Mouse (Mus musculus) gastrocnemius, postnatal 25 days (tissue): ENCODE results near the gene Rab14. TPM values are rescaled to one million over a fixed set of nuclear protein-coding genes. Genes with fewer than 3 reads are reported as not detected.

Experiments used
- DNase-seq: peaks from one replicate; pipeline ENCODE4 v3.0.0; 2022
- total RNA-seq, 2 experiments: library from RNA; stranded (reverse); gene quantifications; 1 replicate in 1 of 2; 2 replicates in 1 of 2; pipeline ENCODE4 v1.2.3; 2021

Rab14 gene
- total RNA-seq, 2 experiments from 2014 or later = 79.3 to 81.6 TPM

DNA sequence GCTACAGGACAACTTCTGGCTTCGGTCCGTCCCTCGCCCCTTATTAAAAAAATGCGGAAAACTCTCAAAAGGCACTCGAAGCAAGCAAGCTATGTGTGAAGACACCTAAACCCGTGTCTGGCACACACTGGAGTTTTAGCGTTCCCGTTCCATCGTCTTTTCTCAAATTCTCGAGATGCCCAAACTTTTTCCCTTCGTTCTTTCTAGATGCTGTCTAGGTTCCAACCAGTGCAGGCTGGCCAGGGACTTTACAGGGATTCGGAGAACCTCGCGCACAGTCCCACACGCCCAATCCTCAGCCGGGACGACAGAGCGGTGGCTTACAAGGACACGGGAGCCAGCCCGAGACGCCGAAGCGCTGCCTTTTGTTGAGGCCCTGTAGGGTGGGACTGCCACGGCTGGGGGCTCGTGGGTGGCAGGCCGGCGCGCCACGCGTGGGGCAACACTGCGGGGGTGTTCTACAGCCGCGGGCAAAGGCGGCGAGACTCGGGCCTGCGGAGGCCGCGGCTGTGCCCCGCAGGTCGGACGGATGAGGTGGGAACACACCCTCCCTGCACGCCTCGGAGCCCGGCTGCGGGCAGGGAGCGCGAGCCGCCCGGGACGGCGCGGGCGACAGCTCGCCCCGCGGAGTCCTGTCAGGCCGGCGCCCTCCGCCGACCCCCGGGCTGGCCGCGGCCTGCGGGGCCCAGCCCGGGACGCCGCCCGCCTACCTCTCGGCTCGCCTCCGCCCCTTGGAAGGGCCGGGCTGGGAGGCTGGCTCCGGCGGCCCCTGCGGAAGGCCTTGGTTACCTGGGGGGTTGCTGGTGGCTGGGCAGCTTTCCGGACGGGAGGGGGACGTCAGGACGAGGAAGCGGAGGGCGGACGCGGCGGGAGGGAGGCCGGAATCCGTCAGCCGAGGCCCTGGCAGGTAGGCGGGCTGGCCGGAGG lies 686 bp downstream of the Rab14 start:
- peak; percentile 53 for DNase-seq

DNA sequence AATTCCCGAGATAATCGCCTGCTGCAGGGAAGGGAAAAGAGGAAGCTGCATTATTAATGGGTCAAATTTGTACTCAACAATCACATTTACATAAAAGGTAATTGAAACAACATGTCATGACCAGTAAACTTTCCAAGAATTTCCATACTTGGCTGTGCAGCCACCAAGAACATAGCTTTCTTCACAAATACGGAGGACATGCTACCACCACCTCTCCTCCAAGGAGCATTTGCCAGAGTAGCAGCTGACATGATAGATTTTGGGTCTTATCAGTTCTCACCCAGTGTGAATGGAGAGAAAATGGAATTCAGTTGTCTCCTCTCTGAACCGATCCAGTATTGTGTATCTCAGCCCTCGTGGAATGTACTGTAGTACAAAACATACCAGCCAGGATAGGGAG lies 1.4 kb downstream of the Rab14 start:
- DNase-seq = no peak

DNA sequence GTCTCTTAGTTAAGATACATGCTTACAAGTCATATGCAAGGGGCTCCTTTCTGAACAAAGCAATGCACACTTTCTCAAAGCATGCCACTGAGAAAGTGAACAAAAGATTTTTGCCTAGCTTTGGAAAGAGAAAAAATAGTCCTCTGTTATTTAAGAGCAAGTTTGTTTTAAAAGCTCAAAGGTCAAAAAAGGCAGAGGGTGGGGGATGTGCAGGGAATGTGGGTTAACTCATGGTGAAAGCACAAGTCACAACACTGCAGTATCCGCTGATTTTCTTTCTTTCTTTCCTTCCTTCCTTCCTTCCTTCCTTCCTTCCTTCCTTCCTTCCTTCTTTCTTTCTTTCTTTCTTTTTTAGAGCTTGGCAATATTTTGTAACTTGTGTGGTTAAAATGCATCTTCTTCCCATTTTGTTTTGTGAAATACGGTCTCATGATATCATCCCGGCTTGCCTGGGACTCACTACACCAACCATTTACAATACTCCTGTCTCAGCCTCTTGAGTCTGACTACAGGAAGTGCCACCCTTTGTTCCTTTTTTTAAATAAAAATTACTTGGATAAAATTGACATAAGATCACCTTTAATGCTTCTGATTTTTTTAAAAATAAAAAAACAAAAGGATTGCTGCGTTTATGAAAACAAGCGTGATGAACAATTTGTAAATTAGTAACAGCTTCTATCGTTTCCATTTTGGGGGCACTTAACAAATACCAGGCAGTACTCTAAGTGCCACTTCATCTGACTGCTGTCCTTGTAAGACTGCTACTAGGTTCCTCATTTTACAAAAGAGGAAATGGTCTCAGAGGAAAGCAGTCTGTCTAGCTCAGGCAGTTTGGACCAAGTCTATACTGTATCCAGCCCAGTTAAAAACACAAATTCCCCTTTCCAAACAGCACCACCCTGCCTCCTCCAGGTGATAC lies 5.0 kb downstream of the Rab14 start:
- no peak for DNase-seq

DNA sequence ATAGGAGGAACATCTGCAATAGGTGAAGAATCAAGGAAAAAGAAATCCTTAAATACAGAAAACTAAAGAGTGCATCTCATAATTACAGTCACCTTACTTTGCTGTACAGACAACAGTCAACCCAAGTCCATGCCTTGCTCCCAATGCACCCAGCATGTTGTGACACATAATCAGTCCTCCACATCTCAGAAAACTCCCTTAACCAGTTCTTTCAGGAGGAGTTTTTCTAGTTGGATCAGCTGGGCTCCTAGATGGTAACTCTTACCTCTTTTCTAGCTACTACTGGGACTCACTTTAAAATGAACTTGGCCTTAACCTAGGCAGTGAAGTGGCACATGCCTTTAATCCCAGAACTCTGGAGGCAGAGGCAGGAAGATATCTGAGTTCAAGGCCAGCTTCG lies 6.9 kb downstream of the Rab14 start:
- no peak for DNase-seq

DNA sequence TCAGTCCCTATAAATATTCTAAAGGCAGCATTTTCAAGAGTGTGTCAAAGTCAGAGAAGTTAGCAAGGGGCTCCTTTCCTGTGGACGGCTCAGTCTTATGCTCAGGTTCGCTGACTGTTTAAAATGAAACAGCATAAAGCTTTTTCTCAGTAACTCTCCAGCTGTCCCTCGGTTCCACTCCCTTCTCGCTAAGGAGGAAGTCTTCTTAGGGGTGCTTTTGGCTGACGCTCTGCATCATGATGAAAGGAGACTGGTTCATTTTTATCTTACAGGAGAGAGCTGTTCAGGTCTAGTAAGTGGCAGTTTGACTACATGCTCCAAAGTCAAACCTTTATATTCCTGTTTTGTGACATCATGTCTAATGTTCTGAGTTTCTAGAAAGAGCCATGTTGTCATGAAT lies 12.0 kb downstream of the Rab14 start:
- DNase-seq = no peak

DNA sequence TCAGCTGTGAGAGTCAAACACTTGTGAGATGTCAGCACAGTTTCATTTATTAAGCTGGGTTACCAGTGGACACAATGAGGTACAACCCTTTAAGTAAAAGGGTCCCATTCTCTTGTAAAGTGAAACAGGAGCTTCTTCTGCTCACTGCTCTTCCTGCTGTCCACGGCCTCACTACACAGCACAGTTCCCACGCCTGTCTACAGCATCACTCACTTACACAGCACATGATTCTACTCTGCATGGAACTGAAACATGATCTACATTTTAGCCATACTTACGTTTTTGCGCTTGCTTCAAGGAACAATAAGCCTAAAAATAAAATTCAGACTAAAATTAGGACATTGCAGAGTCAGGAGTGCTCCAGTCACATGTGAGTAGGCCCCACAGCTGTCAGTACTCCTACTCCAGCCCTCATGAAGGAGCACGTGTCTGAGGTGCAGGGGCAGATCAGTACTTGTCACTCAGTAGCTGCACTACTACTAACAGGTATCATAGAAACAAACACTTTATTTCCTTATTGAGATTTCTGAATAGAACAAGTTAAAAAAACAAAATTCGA lies 17.7 kb downstream of the Rab14 start:
- no peak for DNase-seq

DNA sequence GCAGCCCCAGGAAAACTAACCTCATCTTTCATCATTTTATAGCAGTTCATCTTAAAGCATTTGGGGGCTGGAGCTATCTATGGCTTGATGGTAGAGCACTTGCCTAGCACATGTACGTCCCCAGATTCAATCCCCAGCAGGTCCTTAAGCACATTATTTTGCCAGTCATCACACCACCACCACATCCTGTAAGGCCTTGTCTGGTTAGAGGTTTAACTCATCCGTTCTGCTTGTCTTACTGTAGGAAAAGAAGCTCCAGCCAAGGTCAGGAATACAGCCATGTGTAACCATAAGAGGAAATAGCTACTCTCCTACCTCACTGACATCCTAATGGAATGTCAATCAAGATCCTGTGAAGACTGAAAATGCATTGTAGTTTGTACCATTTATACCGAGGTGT lies 22.8 kb downstream of the Rab14 start:
- no peak for DNase-seq

DNA sequence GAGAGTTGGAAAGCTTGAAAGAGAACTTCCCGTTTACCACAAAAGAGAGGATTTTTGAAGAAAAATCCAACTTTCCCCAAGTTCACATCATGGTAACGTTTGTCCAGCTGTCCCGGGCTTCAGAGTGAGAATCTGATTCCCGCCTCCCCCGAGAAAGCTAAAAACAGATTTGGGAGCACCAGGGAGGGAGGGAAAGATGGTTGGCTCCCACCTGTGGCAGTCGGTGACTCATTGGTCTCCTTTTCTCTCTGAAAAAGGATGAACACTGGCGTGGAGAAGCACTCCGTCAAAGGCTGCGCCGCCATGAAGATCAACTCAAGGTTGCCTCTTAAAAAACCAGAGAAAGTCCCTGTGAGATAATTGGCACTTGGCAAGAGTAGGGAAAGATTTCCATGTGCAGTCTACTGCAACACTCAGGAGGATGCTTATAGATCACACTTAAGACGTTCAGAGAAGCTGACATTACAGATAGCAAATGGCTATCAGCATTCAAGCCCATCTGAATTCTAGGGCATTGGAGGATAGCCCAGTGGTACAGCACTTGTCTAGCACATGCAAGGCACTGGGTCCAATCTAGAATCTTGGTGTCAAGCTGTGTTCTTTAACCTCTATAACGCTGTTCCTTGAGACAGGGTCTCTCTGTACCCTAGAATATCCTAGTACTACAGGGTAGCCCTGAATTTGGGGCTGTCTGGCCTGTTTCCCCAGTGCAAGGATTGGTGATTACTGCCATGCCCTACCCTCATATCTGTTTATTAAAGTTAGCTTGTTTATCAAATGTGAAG lies 25.4 kb downstream of the Rab14 start:
- no peak for DNase-seq

DNA sequence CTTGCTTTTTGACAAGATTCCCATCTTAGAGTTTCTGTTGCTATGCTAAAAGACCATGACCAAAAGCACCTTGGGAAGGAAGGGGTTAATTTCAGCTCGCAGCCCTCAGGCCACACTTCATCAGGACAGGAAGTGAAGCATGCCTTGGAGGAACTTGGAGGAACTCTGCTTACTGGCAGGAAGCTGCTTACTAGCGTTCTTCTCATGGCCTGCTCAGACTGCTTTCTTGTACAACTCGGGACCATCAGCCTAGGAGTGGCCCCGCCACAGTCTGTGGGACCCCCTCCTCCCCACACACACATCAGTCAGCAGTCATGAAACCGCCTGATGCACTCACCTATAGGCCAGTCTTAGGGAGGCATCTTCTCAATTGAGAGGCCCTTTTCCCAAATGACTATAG lies 26.8 kb downstream of the Rab14 start:
- DNase-seq = no peak

DNA sequence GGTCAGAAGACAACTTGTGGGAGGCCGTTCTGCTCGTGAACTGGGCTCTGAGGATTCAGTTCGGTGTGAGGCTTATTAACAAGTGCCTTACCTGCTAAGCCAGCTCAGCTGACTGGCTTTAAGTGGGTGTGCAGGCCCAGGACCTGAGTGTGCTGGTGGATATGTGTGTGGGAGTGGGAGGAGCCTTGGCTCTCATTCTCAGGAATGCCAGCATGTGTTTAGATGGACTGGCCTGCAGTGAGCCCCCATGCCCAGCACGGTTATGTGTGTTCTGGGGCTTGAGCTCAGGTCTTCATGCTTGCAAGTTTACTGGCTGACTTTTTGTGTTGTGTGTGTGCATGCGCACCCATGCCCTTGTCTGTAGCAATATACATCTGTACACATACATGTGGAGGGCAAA lies 27.3 kb downstream of the Rab14 start:
- DNase-seq = no peak

DNA sequence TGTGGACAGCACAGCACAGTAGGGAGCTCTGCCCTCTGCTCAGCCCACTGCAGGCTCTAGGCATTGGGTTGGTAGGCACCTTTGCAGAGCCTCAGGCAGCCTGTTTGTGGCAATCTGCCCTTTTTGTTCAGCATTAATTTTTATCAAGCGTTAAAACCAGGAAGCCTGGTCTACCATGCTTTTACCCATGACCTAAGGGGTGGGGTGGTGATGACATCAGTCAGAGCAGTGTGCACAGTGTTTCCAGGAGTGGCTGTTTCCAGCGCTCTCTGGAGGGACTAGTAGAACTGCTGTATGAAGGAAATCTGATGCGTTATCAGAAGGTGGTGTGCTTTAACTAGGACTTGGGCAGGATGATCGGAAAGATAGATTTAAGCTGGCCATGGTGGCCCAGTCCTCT lies 28.7 kb downstream of the Rab14 start:
- no peak for DNase-seq

DNA sequence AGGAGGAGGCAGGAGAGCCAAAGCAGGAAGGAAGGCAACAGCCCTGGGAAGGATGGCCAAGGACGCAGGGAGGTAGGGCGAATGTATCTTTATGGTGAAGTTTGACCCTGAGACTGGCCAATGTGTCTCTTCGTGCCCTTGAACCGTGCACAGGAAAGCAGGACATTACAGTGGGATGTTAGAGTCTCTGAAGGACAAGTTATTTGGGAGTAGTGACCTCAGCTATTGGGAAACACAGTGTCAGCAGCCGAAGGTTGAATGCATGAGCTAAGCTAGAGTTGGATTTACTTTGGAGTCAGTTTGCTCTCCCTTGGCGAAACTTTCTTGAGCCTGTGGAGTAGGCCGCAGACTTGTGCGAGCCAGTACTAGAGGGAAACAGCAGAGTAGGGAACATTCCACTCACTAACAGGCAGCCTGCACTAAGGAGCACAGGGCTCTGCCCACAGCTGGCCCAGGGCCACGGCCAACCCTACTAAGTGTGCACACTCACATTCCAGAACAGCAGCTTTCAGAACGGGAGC lies 29.5 kb downstream of the Rab14 start:
- peak; percentile 53 for DNase-seq

DNA sequence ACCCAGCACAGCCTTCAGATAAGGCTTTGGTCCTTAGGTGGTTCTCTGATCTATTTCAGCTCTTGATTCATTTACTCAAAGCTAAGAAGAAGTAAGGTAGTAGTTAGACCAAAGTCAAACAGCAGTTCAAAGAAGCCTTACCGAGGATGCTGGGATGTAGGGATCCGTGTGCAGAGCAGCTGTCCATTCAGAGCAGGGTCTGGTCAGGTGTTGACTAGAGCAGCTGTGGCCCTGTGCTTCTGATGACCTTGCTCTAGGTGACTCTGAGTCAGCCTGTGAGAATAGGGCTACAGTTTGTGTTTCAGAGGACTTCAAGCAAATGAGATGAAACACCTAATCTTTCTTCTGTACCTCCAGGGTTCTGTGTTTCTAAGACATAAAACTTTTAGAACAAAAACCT lies 31.5 kb downstream of the Rab14 start:
- DNase-seq = no peak

DNA sequence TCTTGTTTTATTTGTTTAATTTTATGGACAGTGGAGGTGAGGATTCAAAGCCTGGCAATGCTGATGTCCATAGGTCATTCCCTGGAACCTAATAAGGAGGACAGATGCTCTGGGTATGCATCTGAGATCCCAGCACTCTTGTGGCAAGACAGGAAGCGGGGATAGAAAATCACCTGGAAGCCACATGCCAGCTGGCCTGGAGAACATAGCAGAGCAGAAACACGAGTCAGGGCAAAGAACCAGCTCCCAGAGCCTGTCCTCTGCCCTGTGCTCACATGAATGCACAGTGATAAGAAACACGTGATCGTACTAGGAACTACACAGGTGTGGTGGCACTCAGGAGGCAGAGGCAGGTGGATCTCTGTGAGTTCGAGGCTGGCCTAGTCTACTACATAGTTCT lies 34.1 kb downstream of the Rab14 start:
- DNase-seq = no peak

DNA sequence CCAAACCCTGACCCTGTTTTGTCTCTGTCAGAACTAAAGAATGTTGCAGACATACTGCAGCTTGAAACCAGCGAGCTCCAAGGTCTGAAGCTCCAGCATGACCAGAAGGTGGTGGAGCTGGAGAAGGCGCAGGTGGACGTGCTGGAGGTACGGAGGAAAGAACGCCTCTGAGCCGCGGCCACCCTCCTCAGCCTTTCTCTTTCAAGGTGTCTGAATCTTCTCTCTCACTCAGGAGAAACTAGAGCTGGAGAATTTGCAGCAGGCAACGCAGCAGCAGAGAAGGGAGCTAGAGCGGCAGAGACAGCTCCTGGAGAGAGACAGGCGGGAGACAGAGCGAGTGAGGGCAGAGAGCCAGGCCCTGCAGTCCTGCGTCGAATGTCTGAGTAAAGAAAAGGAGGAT lies 35.5 kb downstream of the Rab14 start:
- no peak for DNase-seq

DNA sequence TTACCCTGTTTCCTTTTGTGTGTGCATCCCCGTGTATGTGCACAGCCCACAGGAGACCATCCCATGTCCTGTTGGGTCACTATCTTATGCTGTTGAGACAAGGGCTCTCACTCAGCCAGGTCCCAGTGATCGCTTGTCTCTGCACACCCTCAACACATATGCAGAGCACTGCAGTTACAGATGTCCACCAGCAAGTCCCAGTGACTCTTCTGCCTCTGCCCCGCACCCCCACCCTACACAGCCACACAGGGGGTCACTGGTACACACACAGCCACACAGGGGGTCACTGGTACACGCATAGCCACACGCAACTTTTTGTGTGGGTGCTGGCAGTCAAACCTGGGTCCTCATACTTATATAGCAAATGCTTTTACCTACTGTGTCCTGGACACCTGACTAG lies 37.5 kb downstream of the Rab14 start:
- no peak for DNase-seq

DNA sequence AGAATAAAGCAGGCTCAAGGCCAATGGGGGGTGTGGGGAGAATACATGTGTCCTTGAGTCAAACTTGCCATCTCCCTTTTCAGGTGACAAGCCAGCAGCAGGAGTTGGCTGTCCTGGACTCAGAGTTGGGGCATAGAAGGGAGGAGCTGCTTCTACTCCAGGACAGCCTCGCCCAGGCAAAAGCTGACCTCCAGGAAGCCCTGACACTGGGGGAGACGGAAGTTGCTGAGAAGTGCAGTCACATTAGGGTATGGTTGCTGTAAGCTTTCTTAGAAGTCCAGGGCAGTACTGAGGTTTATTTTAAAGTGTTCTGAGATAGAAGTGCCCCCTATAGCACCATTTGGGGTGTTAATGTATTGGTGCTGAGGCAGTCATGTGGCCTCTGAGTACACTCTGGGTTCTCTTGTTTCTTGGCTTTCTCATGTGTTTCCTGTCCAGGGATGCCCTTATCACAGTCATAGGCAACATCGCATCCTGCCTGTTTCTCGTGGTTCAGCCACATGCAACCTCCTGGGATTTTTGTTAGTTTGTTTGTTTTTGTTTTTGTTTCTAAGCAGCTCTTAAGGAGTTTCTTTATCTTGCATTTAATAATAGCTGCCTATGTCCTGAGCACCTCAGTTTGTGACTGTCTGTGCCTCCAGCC lies 39.0 kb downstream of the Rab14 start:
- no peak for DNase-seq

DNA sequence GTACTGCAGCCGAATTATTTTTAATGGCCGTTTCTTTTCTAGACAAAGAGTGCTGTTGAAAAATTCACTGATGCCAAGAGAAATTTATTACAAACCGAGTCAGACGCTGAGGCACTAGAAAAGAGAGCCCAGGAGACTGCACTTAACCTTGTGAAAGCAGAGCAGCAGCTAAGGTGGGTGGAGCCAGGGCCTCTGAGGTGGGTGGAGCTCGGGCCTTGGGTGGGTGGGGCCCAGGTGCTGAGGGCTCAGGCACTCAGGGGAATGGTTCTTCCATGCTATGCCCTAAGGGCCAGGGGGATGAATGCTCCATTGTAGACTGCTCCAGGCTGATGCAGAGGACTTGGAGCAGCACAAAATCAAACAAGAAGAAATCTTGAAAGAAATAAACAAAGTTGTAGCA lies 40.7 kb downstream of the Rab14 start:
- no peak for DNase-seq

DNA sequence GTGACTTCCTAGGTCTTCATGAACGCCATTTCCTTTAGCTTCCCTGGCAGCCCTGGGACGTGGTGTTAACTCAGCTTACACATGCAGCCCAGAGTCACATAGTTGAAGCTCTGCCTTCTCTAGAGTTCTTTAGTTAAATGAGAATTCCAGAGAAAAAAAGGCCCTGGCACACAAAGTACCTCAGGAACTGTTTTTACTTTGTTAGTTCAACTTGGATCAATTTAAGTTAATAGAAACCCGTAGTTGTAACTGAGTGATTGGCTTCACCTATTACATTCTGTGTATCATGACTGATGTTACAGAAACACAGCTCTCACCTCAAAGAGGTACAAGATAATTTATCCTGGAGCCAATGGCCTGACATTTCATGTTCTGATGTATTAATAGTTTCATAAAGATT lies 42.6 kb downstream of the Rab14 start:
- no peak for DNase-seq

DNA sequence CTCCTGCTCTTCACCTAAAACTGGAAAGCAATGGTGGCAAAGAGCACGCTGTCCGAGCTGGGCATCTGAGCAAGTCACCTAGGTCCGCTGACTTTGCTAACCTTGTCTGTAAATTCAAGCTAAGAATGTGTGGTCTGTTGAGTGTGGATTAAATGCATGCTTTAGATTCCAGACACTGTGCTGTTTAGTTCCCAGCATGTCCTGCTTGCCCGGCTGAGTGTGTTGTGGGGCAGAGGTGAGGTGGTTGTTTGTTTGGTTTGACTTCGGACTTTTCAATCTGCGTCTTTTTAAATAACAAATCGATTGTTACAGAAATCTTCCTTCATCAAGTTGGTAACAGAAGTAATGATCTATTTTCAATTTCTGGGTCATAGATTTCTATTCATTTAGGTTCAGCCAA lies 43.1 kb downstream of the Rab14 start:
- DNase-seq = no peak

DNA sequence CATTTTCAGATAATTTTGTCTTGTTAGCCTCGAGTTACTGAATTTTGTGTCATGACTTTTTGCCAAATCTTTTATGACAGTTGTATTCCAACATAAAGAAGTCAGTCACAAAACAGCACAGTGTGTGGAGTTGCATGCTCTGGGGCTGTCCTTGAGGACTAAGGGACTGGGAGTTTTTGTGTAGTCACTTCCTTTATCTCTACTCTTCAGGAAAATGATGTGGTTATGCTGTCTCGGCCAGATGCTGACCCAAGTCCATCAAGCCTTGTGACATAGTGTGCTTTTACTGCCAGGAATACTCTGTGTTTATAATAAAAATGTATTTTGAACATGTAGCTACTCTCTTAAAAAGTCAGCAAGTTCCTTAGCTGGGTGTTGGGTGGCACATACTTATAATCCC lies 43.9 kb downstream of the Rab14 start:
- DNase-seq = no peak
